9 mouse cellular contexts compared by ENCODE assay signal in genomic region chr16:96091515-96092504, GRCm38 (mm10). TPM values are rescaled to one million over a fixed set of nuclear protein-coding genes. Genes with fewer than 3 reads are reported as not detected.
A peak's percentile ranks its signal among the peaks of the same experiment; 100 is the strongest.
DNase-seq lines count a peak whose midpoint lies in the region; ATAC-seq and TF ChIP-seq lines count a peak whose summit lies in the region.
"Had no signal": no experiment of that assay in that cellular context is flagged by ENCODE, and none has a peak within 500 bp of the region (broad histone marks: within the 10 kb centered on the region; RNA-seq: fewer than 3 reads in every experiment).

No protein-coding gene starts in this region.

- no peaks in the 10 kb centered on the region for H3K36me3 ChIP-seq in stomach, embryonic 16.5 days (ENCODE audit: control insufficient read depth, insufficient read depth, low read length)

- H3K27ac ChIP-seq in gastrocnemius, adult 2 months, result peak overlapping the region; percentile 72
- peak overlapping the region; percentile 7; the same call in 1 of the 2 replicates for H3K27ac ChIP-seq in stomach, embryonic 16.5 days (ENCODE audit: low read length)

- no peaks in the 10 kb centered on the region for H3K9me3 ChIP-seq in stomach, embryonic 16.5 days (replicated peaks; ENCODE audit: control insufficient read depth, low read length)

- TF ChIP-seq CTCF in gastrocnemius, adult 2 months (IDR thresholded peaks at IDR 0.05), result peak; percentile 38

- WGBS in stomach, embryonic 16.5 days, result 54% methylated on average over 9 of the region's 9 CpGs

- H3K4me3 ChIP-seq in gastrocnemius, adult 2 months, result no peak overlapping the region
- H3K4me3 ChIP-seq in stomach, embryonic 16.5 days (replicated peaks; ENCODE audit: low read length), result no peak overlapping the region

- no peaks in the 10 kb centered on the region for H3K27me3 ChIP-seq in stomach, embryonic 16.5 days (ENCODE audit: control insufficient read depth, insufficient read depth, low read length)

- intact Hi-C loops in gastrocnemius, adult 2 months (cut with DNase I), result no loop called here
- intact Hi-C loops in gastrocnemius, postnatal 36 days (cut with DNase I), result no loop called here
- intact Hi-C loops in heart, postnatal 10 days (cut with DNase I), result no loop called here
- intact Hi-C loops in left cerebral cortex, postnatal 14 days (cut with DNase I), result no loop called here

- DNase-seq in gastrocnemius, adult 2 months, result peak; percentile 53
- DNase-seq in gastrocnemius, postnatal 36 days, result no peak
- peak; percentile 15 for DNase-seq in right cerebral cortex, postnatal 25 days
- DNase-seq in right cerebral cortex, postnatal 36 days (ENCODE audit: low spot score in 2 of 2), result no peak
- peak; percentile 48 to 57 for DNase-seq in heart, postnatal 10 days
- DNase-seq in left cerebral cortex, postnatal 14 days (ENCODE audit: low spot score in 2 of 2), result no peak
- DNase-seq: cerebellum, adult 9-10 months had no signal

- ATAC-seq in stomach, embryonic 16.5 days (ENCODE audit: insufficient read depth, low FRiP score), result no peak
- ATAC-seq in cerebellum, adult (ENCODE audit: insufficient number of reproducible peaks, low FRiP score, low TSS enrichment), result no peak

- no peak overlapping the region; the same call in 1 of the 2 replicates for H3K9ac ChIP-seq in stomach, embryonic 16.5 days (ENCODE audit: low read length)

- no peak overlapping the region for H3K4me2 ChIP-seq in stomach, embryonic 16.5 days (ENCODE audit: low read depth, low read length)

- no peaks in the 10 kb centered on the region for H3K4me1 ChIP-seq in stomach, embryonic 16.5 days (ENCODE audit: control insufficient read depth, insufficient read depth, low read length)

RNA-seq across cellular contexts. Expression of gene Brwd1, which starts 9.5 kb away (rescaled TPM):
- 10 to 100 TPM; 56.4 to 62.8 TPM for total RNA-seq in gastrocnemius, adult 2 months (2021)
- total RNA-seq in gastrocnemius, postnatal 36 days (2021), result 10 to 100 TPM; 51.2 to 56.2 TPM
- 100 to 1,000 TPM in 1 of 2 experiments, 10 to 100 TPM in 1; 92.4 to 101 TPM for total RNA-seq in heart, postnatal 10 days (2021)
- polyA plus RNA-seq in stomach, embryonic 16.5 days (2015; fragmentation: Nextera tagmentation; extraction: Ambion mirVana), result 68.6 and 70.0 TPM in 2 replicates
- total RNA-seq in left cerebral cortex, postnatal 14 days (2021), result 100 to 1,000 TPM; 115 to 123 TPM

RNA-seq across cellular contexts. Expression of gene Hmgn1, which starts 35.7 kb away (rescaled TPM):
- total RNA-seq in gastrocnemius, adult 2 months (2021), result 10 to 100 TPM; 19.9 to 38.1 TPM
- 10 to 100 TPM; 23.7 to 35.1 TPM for total RNA-seq in gastrocnemius, postnatal 36 days (2021)
- total RNA-seq in heart, postnatal 10 days (2021), result 100 to 1,000 TPM in 1 of 2 experiments, 10 to 100 TPM in 1; 94.6 to 120 TPM
- 480 and 562 TPM in 2 replicates for polyA plus RNA-seq in stomach, embryonic 16.5 days (2015; fragmentation: Nextera tagmentation; extraction: Ambion mirVana)
- total RNA-seq in left cerebral cortex, postnatal 14 days (2021), result 10 to 100 TPM; 49.9 to 58.0 TPM

RNA-seq across cellular contexts. Expression of gene Wrb, which starts 53.4 kb away (rescaled TPM):
- 10 to 100 TPM in 1 of 2 experiments, 1 to 10 TPM in 1; 9.7 to 12.3 TPM for total RNA-seq in gastrocnemius, adult 2 months (2021)
- 10 to 100 TPM in 1 of 2 experiments, 1 to 10 TPM in 1; 8.8 to 10.3 TPM for total RNA-seq in gastrocnemius, postnatal 36 days (2021)
- total RNA-seq in heart, postnatal 10 days (2021), result 10 to 100 TPM; 12.8 to 18.2 TPM
- 55.4 and 63.1 TPM in 2 replicates for polyA plus RNA-seq in stomach, embryonic 16.5 days (2015; fragmentation: Nextera tagmentation; extraction: Ambion mirVana)
- total RNA-seq in left cerebral cortex, postnatal 14 days (2021), result 10 to 100 TPM; 63.8 to 71.0 TPM

Comparison
In these comparisons a context has a peak if more than half of its experiments do, and no peak if none do; other contexts are left out.
1. DNase-seq: peak in gastrocnemius, adult 2 months (single experiment), right cerebral cortex, postnatal 25 days (single experiment) and heart, postnatal 10 days (2 of 2); none in gastrocnemius, postnatal 36 days (0 of 2), right cerebral cortex, postnatal 36 days (0 of 2) and left cerebral cortex, postnatal 14 days (0 of 2).